Mouse (Mus musculus): ENCODE measurements around the gene Upb1.
A peak's percentile ranks its signal among the peaks of the same experiment; 100 is the strongest.
"Not testable (repeated sequence)": the region's sequence is repeated elsewhere in the genome, so short reads cannot be mapped to it uniquely, and the experiment has no call there.

Gene Upb1

DNA sequence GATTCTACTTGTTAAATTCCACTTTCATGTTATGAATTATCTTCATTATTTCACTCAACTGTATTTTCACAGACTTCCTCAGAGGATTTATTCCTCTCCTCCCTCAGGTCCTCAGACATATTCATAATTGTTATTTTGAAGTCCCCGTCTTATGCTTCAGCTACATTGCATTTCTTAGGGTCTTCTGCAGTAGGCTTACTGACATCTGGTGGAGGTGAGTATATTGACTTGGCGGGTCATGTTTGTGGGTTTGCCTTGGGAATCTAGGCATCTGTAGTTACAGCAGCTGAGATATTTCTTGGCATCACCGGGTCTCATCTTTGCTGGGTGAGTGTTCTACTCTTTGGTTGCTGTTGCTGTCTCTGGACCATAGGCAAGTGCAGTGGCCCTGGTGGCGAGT is at the start of gene Upb1:
Gene Upb1 (plus strand): TSS at position 158 of the 400 bp plus-strand sequence.
- no peak for DNase-seq

DNA sequence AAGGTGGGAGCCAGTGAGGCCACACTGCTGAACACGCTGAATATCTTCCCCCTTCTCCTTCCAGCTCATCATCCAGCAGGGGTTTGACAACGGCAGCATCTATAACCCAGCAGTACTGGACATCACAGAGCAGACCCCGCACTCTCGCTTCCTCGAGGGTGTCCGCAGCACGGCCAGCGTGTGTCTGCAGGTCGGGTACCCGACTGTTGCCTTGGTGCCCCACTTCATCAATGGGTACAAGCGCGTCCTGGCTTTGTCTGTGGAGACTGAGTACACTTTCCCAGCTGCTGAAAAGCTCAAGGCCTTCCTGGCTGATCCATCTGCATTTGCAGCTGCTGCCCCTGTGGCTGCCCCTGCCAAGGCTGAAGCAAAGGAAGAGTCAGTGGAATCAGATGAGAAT is 48.4 kb upstream of the Upb1 start:
- DNase-seq, result no peak

DNA sequence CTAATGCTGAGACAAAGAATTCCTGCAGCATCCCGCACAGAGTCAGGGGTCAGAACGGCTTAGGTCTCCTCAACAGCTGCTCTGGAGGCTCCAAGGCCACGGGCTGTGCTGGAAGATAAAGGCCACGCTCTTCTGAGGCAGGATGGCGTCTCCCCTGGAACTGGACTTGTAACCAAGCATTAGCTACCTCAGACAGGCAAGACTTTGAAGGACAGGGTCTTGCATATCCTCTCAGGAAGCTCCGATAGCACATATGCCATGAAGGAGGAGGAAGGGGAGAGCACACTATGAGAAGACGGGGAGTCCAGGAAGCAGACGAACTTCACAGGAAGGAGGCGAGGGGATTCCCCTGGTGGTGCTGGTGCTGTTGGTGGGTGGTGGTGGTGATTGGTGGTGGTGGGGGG is 47.1 kb upstream of the Upb1 start:
- DNase-seq, result not testable (repeated sequence)

DNA sequence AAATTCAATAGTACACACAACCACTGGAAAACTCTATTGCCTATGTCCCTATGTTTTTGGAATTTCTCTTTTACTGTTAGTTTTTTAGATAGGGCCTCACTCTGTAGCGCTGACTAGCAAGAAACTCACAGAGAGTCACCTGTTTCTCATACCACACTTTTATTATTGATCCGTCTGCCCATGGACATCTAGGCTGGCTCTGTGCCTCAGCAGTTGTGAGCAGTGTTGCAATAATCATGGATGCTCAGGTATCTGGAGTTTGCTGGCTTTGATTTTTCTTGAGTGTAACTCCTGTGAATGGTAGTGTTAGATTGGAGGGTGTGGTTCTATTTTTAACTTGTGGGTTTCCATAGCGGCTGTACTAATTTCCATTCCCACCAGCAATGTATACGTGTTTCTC is 45.6 kb upstream of the Upb1 start:
- DNase-seq, result no peak

DNA sequence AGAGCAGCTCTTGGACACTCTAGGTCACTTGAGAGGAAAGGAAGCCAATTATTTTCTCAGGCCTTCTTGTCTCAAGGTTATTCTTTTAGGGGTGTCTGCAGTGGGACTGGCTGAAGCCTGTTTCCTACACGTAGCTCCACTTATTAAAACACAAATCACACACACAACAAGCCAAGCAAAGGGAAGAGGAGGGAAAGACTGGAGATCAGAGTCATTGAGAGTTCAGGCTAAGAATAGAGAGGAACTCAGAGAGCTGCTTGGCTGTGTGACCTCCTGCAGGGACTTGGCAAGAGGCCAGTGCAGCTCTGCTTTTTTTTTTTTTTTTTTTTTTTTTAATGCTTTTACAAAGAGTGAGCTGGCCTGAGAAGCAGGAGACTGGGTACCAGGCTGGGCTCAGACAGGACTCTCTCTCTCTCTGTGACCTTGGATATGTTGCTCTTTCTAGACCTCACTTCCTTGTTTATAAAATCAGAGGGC is 36.7 kb upstream of the Upb1 start:
- peak; percentile 24 for DNase-seq

DNA sequence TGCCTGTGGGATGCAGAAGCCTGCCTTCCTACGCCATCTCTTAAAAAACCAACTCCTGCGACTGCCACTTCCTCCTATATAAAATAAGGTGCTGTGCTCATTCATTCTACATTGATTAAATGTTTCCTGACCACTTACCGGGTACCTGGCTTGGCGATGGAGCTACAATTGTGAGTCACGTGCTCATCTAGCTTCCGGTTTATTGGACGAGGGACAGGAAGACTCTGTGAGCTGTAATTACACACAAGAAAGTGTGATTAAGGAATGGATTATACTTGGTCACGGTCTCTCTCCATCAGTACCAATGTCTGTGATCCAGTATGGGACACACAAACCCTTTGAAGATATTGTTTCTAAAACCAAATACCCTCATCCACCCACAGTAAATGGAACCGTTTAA is 36.1 kb upstream of the Upb1 start:
- no peak for DNase-seq

DNA sequence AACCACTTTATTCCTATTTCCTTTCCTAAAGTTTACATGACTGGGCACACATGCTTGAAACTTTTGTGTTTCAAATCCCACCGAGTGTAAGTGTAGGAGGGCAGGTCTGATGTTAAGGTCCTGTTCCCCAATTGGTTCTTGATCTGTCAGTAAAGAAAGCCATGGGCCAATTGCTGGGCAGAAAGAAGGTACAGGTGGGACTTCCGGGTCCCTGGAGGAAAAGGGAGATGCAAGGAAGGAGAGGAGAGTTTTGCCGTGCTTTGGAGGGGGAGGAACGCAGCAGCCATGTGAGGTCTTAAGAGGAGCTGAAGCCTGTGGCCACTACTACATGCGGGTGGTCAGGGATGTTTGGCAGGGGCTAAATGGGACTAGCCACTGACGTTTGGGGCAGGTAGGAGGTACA is 35.7 kb upstream of the Upb1 start:
- no peak for DNase-seq

DNA sequence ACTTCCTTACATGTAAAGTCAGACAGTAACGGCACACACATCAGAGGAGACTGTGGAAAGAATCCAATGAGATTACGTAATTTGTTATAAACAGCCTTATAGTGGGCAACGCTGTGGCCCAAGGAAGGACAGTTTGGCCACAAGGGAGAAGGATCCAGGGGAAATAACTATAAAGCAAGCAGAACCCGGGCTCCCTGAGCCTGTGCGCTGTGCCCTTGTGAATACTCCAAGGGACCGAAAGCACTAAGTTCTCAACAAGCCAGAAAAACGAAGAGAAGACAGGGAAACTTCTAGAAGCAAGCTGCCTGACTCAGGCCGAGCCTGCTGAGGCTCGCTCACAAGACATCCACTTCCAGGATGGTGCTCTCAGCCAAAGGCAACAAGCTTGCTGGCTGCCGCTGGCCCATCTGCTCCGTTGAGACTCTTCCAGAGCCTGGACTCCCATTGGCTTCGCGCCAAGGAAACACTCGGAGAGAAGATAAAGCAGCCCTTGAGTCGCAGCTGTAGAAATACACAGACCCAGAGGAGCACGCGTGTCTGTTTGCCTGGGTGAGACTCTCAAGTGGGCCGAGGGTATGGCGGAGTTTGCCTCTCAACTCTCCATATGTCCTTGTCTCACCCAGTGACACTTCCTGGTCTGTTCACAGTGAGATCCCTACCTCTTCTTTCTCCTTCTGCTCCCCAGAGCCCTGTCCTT is 27.1 kb upstream of the Upb1 start:
- peak; percentile 22 for DNase-seq

DNA sequence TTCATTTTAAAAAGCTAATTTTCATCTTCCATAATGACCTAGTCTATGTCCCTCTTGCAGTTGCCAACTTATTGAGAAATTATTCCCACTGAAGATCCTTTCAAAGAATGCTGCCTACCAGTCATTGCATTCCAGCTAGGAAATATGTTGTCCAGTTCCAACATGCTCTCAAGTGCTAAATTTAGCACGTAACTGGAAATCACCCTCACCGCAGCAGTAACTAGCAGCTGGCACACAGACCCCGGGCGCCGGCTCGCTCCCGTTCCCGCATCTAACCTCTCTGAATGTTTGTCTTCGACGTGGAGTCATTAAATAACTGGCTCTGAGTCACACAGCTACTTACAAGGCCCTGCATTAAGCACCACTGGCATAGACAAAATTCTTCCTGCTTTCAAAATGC is 22.2 kb upstream of the Upb1 start:
- no peak for DNase-seq

DNA sequence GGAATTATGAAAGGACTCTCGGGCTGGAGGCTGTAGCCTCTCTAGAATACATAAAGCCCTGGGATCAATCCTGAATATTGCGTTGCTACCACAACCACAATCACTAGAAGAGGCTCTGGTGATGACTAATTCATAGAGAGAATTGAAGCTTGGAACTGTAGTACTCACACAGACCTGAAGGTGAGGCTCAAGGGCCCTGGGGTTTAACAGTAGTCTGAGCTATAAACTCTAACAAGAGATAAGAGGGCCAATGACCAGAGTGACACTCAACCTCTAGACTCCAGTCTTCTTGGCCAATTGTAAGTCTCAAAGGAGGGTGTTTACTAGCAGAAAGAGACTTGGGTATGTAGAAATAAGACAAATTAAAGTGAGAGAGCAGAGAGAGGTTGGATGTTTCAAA is 10.8 kb upstream of the Upb1 start:
- no peak for DNase-seq

DNA sequence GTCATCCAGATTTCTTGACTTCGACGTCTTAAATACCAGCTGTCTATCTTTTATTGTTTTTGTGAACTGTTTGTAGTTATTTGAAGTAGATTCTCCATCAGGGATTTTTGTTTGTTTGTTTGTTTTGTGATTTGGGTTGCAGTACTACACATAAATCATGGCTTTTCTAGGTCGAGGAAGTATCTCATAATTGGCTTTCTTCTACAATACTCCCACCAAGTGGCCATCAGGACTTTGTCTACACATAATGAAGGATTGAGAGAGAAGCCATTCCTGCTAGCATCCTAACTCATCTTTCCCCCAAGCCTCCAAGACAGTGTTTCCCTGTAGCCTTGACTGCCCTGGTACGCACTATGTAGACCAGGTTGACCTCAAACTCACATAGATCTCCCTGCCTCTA is 10.1 kb upstream of the Upb1 start:
- no peak for DNase-seq

DNA sequence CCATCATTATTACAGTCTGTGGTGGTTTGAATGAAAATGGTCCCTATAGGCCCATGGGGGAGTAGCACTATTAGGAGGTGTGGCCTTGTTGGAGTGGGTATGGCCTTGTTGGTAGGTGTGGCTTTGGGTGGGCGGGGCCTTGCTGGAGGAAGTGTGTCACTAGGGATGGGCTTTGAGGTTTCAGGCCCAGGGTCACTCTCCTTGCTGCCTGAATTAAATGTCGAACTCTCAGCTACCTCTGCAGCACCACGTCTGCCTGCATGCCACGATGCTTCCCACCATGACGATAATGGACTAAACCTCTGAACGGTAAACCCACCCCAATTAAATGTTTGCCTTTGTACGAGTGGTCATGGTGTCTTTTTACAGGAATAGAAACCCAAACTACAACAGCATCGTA is 6.1 kb upstream of the Upb1 start:
- DNase-seq, result no peak

DNA sequence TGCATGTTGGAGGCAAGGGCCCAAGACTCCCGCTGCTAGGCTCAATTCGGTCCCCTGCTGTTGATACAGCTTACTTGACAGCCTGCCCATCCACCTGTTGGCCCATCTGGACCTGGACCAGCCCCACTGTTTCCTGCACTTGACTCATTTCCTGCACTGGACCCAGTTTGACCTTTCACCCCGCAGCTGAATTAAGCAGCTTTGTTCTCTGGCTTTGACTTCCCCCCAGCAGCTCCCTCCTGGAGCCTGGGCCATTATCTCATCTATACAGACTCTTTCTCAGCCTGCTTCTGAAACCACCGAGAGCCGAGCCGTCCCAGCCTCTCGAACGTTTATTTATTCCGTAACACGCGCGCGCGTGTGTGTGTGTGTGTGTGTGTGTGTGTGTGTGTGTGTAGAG is 3.9 kb upstream of the Upb1 start:
- DNase-seq, result peak; percentile 18

DNA sequence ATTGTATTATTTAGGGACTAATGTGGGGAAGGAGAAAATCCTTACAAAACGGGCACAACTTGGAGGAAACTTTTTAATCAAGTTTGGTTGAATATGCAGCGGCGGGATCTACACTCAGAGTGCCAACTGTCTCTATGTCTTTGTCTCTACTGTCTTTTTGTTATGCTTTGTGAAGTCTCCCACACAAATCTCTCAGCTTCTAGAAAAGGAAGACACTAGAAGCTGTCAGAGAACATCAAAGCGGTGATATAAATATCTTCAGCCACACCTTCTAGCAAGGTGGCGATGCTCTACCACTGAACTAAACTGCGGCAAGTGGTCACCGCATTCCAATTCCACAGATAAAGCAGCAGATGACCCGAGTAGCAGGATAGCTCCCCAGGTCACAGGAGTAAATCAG is 5.0 kb downstream of the Upb1 start:
- DNase-seq, result no peak

DNA sequence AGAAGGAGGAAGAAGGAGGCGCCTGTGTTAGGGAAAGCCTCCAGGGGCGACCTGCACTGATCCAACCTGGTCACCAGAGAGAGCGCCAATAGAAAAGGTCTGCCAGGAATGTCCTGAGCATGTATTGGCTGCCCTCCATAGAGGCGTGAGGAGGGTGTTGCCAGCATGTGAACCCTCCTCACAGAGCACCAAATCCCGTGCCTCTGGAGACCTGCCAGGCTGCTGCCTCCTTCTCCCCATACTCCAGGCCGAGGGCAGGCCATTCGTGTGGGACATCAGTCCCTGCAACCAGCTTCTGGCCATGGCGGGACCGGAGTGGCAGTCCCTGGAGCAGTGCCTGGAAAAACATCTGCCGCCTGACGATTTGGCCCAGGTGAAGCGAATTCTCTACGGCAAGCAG is 5.8 kb downstream of the Upb1 start:
- peak; percentile 55 for DNase-seq

DNA sequence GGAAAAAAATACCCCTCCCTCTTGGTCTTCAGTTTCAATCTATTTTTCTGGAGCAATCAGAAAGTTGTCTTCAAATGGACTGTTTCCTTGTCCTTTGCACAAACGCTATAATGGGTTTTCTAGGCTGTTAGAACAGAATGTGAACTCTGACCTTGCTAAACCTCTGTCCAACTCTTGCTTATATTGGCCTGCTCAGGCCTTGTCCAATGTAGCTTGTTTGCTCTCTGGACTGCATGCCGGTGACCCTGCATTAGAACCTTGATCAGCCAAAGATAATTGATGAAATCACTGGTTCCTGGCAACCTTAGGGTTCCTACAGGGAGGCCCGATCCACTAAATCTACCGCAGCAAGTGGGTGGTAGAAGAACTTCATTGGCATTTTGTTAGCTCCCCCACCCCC is 6.8 kb downstream of the Upb1 start:
- no peak for DNase-seq

DNA sequence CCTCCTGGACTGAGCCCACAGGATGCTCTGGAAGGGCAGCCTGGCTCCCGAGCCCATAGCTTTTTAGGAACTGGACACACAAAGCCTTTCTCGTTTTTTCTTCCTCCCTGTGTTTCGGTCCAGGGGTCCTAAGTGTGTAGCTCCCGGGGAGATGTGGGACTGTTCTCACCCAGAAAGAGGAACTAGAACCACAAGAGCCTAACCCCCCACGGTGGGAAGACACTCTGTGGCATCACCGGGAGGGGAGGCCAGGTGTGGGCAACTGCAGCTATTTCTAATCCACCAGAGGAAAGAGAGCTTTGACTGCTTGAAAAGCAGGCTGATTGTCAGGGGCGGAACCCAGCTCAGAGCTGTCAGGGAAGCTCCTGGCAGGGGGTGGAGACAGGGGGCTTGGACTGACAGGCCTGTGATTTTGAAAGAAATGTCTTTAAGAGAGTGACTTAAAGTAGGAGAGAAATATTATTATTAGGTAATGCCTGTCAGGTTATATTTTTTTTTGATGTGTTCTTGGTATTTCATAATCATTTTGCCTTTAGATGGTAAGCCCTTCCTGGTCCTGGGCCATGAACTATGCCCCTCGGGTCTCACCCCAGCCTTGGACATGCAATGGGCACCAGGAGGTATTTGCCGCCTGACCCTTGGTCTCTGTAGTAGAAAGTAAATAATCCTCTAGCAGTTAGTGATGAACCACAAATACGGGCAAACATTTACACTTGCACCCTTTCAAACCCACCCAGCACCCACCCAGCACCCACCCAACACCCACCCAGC is 10.6 kb downstream of the Upb1 start:
- not testable (repeated sequence) for DNase-seq

DNA sequence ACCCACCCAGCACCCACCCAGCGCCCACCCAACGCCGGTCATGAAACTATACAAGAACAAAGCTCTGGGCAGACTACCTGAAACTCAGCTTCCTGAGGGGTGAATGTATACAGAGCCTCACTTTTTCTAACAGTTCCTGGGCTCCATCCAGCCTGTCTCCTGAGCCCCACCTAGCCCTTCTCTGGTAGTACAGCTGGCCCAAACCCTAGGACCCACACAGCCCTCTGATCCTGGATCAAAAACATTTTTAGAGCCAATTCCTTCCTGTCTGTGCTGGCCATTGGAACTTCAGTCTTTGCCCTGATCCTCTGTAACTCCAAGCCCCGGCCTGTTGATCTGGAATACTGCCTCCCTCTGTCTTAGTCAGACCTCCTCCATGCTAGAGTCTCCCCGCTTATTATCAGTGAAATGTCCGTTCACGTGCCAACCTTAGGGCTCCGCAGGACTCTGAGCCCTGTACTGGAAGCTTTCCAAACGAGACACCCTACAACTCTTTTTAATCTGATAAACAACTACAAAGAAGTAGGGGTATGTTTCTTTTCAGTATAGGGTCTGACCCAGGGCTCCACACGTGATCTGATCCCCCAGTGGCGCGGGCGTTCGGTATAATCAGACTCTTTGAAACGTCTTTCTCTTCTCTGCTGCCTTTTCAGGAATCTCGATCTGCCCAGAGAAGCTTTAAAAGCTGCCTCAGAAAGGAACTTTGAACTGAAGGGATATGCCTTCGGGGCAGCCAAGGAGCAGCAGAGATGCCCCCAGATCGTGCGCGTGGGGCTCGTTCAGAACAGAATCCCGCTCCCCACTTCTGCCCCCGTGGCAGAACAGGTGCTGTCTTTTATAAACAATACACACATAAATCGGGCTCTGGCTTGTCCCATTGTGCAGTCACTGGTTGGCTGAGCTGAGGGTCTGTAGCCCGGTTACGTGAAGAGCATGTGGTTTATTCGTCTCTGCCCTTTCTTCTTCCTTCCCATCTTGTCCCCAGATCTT is 11.5 kb downstream of the Upb1 start:
- no peak for DNase-seq

DNA sequence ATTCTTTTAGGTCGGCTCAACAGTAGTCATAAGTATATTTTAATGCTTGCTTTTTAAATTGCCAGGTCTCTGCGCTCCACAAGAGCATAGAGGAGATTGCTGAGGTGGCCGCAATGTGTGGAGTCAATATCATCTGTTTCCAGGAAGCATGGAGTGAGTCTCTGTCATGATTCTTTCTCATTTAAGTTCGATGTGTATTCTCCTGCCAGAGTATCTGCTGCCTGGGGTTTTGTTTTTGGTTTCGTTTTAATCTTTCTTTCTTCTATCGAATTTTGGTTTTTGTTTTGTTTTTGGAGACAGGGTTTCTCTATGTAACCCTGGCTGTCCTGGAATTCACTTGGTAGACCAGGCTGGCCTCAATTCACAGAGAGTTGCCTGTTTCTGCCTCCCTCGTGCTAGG is 14.0 kb downstream of the Upb1 start:
- DNase-seq, result no peak

DNA sequence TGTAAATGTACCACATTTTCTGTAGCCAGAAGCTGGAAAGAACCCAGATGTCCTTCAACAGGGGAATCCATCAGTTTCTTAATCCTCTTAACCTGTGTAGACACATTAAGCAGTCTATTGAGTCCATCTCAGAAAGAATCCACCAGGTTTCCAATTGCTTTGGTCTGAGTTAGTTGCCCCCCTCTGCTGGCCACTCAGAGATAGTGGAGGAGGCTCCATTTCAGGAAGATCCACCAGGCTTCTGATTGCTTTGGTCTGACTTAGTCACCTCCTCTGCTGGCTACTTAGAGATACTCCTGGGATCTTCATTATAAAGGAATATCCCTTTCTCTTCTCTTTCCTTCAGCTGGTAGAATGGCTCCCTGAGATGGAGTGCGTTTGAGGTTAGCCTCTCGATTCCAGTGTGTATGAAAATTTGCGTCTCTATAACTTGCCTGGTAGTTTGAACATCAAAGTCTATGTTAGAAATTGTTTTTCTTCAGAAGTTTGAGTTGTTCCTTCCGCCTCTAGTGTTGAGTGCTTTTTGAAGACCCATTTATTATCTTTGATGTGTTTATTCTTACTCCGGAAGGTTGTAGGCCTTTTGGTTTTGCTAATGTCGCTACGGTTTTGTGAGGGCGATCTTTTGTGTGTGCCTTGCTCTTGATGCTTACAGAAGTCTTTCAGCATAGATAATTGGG is 16.6 kb downstream of the Upb1 start:
- no peak for DNase-seq

DNA sequence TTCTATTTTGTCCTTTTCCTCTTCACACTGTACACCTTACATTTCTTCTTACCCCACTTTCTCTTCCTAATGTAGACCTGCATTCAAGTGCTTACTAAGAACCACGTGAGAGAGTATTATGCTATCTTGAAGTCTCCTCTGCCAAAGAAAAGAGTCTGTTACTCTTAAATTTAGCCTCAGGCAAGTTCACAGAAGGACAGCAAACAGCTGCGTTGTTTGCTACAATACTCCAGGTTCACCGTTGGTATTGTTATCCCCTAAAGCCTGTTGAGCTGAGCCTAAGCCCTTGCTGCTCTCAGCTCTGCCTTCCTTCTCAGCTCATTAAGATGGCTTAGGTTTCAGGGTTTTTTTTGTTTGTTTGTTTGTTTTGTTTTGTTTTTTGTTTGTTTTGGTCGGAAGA is 17.8 kb downstream of the Upb1 start:
- DNase-seq, result no peak

DNA sequence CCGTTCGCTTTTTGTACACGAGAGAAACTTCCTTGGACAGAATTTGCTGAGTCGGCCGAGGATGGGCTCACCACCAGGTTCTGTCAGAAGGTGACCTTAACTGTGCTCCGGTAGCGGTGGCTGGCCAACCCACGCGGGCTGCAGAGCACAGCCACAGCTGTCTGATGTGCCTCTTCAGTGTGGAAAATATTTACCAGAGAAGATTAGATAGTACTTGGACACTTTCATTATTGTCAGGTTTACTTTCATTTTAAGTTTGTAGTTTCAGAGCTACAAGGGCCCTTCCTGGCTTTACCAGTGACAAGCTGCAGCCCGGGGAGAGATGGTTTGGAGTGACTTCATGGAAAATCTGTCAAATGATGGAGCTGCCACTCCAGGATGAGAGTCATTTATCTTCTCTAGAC is 23.6 kb downstream of the Upb1 start:
- no peak for DNase-seq
